Mouse (Mus musculus) right cerebral cortex, adult 2 months (tissue): ENCODE results near the gene Pafah1b2.

ENCODE experiments used
- DNase-seq, 2 experiments: peaks; one replicate each; pipeline ENCODE4 v3.0.0; 2021 to 2022; ENCODE audit warnings: low spot score in 2 of 2

Gene Pafah1b2

GRCm38 (mm10) chr9:45980611-45981010 lies 31.9 kb downstream of the Pafah1b2 start:
- DNase-seq: no peak

- DNase-seq: no peak
These were observed 32.7 kb downstream of the Pafah1b2 start for GRCm38 (mm10) chr9:45979778-45980177.

- DNase-seq: no peak
These were observed 35.6 kb downstream of the Pafah1b2 start for GRCm38 (mm10) chr9:45976884-45977283.

GRCm38 (mm10) chr9:45963577-45963976 lies 48.9 kb downstream of the Pafah1b2 start:
- no peak for DNase-seq

- no peak for DNase-seq
These were observed 50.6 kb downstream of the Pafah1b2 start for GRCm38 (mm10) chr9:45961855-45962254.

- DNase-seq: no peak
These were observed 52.8 kb downstream of the Pafah1b2 start for GRCm38 (mm10) chr9:45959661-45960060.

GRCm38 (mm10) chr9:45958851-45959250 lies 53.6 kb downstream of the Pafah1b2 start:
- DNase-seq: no peak

- no peak for DNase-seq
These were observed 54.3 kb downstream of the Pafah1b2 start for GRCm38 (mm10) chr9:45958023-45958670.

GRCm38 (mm10) chr9:45955107-45955963 lies 57.2 kb downstream of the Pafah1b2 start, which contains the start of gene Sidt2:
TSS of gene Sidt2 (minus strand) at chr9:45955258.
- peak; percentile 88 to 94 for DNase-seq

- DNase-seq: peak; percentile 50 to 68
These were observed 58.0 kb downstream of the Pafah1b2 start for GRCm38 (mm10) chr9:45954294-45955106.

GRCm38 (mm10) chr9:45953511-45954293 lies 58.8 kb downstream of the Pafah1b2 start:
- DNase-seq: no peak

GRCm38 (mm10) chr9:45952890-45953289 lies 59.6 kb downstream of the Pafah1b2 start:
- no peak for DNase-seq

GRCm38 (mm10) chr9:45952057-45952456 lies 60.4 kb downstream of the Pafah1b2 start:
- DNase-seq: no peak

GRCm38 (mm10) chr9:45946872-45947183 lies 65.7 kb downstream of the Pafah1b2 start:
- no peak for DNase-seq

GRCm38 (mm10) chr9:45946182-45946871 lies 66.2 kb downstream of the Pafah1b2 start:
- DNase-seq: no peak

GRCm38 (mm10) chr9:45945721-45946120 lies 66.8 kb downstream of the Pafah1b2 start:
- no peak for DNase-seq

- no peak for DNase-seq
These were observed 67.7 kb downstream of the Pafah1b2 start for GRCm38 (mm10) chr9:45944506-45945400.

GRCm38 (mm10) chr9:45943628-45944505 lies 68.6 kb downstream of the Pafah1b2 start:
- no peak for DNase-seq

- no peak for DNase-seq
These were observed 69.6 kb downstream of the Pafah1b2 start for GRCm38 (mm10) chr9:45942916-45943315.
